Mouse (Mus musculus): ENCODE measurements around the gene Lhfpl4. TPM values are rescaled to one million over a fixed set of nuclear protein-coding genes. Genes with fewer than 3 reads are reported as not detected.
A peak's percentile ranks its signal among the peaks of the same experiment; 100 is the strongest.

Gene Lhfpl4
- total RNA-seq, 4 experiments from 2014 or later, result 0.34 to 0.46 (median 0.40) TPM

DNA sequence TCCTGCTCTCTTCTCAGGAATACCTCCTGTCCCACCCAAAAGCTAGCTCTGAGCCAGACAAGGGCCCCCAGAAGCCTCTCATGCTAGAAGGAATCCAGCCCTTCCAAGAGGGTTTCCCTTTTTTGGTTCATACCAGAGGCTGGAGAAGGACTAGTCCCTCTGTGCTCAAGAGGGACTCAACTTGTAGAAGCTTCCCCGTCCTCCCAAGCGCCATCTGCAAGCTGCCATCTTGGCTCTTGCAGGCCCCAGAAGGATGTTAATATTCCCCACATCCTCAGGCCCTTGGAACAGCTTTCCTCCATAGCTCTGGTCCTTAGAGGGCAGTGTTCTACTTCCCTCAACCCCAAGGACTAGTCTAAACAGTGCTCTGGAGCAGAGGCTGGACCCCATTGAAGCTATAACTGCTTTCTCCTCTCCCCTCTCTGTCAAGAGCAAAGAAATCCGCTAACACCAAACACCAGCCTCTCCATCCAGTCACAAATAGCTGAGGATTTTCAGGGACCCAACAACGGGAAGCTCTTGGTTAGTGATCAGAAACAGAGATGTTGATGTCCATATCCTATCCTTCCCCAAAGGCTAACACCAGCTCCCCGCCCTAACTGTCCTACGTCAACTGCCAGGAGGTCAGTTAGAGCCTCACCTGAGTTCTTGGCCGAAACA, 26.7 kb downstream of the Lhfpl4 start:
- DNase-seq (ENCODE audit: low spot score in 2 of 2), result no peak

DNA sequence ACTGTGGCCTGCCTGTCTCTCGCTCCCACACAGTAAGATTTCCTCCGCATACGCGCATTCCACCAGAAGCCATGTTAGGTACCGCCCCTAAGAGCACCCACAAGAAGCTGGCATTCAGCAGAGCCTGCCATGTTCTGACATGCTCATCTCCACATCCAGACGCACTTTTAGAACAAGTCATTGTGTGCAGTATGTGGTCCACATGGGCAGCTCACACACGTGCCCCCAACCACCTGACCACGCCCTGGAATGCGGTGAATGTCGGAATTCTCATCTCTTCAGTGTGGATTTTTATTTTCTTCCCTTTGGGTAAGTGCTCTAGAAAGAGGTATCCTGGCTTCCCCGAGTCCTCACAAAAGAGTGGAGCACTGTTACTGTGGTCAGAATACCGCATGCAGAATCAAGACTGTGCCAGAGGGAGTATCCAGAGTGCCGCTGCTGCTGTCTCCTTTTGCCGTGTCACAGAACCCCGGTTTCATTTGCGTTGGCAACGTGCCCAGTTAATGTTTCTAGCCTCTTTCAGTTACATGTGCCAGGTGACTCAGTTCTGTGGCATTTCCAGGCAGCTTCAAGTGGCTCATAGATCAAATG, 28.4 kb downstream of the Lhfpl4 start:
- DNase-seq (ENCODE audit: low spot score in 2 of 2), result peak; percentile 22 to 36

DNA sequence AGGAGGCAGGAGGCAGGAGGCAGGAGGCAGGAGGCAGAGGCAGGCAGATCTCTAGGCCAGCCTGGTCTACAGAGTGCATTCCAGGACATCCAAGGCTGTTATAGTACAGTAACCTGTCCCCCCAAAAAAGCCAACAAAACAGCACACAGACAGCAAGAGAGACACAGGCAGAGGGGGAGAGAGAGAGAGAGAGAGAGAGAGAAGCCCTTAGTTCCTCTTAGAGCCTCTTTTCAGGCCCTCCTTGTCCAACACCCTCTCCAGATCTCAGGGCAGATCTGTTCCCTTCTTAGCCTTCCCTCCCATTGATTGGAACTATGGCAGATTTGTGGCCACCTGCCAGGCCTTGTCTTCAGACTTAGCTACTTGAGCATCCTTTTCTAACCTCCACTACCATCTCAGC, 31.7 kb downstream of the Lhfpl4 start:
- no peak for DNase-seq (ENCODE audit: low spot score in 2 of 2)

DNA sequence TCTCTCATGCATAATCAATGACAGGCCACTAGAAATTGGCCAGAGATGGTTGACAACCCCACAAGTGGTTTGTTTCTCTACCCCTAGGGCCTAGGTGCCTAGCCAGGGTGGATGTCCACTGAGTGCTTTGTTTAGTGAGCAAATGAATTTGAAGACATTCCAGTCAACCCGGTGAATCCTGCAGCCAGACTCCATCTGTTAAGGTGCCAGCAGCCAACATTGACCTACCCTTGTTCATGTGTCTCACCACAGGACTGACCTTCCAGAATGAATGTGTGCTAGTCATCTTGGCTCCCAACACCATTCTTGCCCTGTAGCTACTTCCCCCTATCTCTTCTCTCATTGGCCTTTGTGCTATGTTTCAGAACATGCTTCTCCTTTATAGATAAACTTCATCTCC, 33.2 kb downstream of the Lhfpl4 start:
- no peak for DNase-seq (ENCODE audit: low spot score in 2 of 2)

DNA sequence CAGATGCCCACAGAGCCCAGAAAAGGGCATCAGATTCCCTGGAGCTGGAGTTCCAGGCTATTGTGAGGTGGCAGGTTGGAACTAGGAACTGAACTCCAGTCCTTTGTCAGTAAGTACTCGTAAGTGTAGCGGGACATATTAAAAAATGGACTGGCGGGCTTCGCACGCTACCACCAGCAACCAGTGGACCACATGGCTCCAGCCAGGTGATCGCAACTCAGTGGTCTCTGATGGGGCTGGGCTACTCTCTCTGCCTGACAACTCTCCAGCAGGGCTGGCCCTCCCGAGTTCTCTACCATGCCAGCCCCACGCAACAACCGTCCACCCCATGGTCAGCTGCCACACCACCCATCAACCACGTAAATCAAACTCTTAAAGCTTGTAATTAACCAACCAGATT, 35.1 kb downstream of the Lhfpl4 start:
- DNase-seq (ENCODE audit: low spot score in 2 of 2), result no peak

DNA sequence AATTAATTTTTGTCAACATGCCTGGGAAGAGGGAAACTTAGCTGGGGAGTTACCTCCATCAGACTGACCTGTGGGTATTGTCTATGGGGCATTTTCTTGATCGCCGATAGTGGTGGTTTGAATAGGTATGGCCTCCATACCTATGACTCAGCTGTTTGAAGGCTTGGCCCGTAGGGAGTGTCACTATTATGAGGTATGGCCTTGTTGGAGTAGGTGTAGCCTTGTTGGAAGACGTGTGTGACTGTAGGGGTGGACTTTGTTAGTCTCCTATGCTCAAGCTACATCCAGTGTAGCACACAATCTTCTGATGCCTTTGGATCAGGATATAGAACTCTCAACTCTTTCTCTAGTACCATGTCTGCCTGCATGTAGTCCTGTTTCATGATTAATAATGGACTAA, 39.1 kb downstream of the Lhfpl4 start:
- DNase-seq (ENCODE audit: low spot score in 2 of 2), result no peak

DNA sequence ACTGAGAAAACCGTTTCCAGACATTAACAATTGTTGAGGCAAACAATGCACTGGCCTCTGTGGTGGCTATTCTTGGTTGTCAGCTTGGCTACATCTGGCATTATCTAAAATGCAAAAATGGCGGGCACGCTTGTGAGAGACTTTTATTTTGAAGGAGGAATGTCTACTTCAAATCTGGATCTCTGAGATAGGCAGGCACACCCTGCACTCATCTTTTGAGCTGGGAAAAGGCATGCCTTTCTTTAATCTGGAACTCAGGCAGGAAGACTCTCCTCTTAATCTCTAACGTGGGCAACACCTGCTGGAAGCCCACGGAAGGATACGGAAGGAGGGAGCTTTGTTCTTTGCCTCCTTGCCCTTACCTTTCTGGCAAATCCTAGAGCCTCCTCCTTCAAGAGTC, 40.3 kb downstream of the Lhfpl4 start:
- DNase-seq (ENCODE audit: low spot score in 2 of 2), result no peak

DNA sequence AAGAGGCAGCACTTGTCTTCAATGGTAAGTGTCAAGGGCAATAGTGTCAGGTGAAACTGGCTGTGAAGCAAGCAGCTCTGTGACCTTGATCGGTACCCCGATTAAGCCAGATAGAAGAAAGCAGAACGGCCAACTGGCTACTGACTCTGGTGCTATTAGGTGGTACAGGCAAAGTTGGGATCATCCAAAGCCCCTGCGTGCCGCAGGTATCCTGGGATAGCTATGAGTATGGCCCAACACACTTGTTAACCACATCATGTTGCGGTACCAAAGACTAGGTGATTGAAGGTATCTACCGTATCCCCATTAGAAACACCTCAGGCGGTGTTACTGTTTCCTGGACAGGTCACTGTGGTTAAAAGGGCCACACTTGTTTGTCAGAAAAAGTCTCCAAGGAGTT, 41.1 kb downstream of the Lhfpl4 start:
- DNase-seq (ENCODE audit: low spot score in 2 of 2), result no peak

DNA sequence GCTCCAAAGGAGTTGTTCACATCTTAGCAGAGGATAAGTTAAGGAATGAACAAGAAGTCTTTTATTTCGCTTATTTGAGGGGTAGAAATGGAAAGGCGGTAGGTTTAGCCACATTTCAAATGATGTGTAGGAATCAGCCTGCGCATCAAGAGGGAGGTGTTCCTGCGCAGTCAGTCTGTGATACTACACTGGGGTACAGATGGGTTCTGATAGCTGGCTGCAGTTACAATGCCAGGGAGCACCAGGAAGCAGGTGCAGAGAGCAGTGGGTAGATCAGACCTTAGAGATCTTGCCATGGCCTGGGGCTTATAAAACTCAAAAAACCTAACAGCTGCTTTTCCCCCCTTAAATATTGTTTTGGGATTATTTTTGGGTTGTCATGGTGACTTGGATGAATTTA, 49.9 kb downstream of the Lhfpl4 start:
- no peak for DNase-seq (ENCODE audit: low spot score in 2 of 2)

DNA sequence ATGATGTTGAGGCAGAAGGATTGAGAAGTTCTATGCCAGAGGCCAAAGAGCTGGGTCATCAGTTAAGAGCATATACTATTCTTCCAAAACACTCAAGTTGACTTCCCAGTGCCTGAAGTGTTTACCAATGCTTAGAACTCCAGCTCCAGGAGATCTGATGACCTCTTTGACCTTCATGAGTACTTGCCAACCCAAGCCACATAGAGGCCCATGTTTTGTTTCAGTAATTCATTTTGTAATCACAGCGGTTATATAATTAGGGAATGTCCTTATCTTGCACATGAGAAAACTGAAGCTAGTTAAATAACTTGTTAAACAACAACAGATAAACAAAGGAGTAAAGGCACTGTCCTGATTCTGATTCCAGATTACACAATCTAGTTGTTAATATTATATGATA, 50.4 kb downstream of the Lhfpl4 start:
- DNase-seq (ENCODE audit: low spot score in 2 of 2), result no peak

DNA sequence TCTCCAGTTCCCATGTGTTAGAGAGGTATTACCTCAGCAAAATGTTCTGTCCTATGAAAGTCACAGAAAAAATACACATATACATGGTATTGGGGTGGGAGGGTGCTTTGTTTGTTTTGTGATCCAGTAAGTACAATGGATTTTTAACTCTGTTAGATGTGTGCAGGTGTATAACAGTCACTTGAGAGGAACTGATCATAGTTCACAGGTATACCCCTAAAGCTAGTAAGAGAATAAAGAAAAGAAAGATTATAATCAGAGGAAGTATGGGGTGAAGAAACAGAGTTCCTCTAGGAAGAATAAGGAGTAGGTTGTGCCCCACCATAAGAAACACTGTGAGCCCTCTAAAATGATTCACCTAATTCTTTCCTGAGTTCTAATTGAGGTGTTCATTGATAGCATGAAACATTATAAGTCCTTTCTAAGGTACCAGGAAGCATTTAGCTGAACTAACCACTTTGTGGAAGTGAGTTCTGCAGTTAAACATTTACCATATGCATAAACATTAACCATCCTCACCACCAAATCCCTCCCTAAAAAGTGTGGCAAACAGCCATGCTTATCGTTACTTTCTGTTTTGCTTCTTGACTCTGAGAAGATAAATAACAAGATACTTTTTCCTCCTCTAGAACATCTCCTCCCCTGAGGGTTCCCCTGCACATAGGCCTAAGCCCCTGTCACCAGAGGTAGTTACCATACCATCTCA, 53.6 kb downstream of the Lhfpl4 start:
- no peak for DNase-seq (ENCODE audit: low spot score in 2 of 2)

DNA sequence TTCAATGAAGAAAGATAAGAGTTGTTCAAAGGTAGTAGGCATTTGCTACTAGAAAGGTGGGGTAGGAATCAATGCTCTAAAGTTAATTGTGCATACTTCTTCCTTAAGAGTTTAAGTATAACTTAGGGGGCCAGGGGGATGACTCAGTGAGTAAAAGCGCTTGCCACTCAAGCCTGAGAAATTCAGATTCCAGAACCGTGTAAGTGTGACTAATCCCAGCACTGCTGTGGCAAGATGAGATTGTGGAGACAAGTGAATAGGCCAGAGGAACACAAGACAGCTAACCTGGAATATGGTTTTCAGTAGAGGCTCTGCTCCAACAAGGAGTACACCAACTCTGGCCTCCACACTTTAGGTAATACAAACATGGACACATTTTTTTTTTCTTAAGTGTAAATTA, 61.8 kb downstream of the Lhfpl4 start:
- no peak for DNase-seq (ENCODE audit: low spot score in 2 of 2)

DNA sequence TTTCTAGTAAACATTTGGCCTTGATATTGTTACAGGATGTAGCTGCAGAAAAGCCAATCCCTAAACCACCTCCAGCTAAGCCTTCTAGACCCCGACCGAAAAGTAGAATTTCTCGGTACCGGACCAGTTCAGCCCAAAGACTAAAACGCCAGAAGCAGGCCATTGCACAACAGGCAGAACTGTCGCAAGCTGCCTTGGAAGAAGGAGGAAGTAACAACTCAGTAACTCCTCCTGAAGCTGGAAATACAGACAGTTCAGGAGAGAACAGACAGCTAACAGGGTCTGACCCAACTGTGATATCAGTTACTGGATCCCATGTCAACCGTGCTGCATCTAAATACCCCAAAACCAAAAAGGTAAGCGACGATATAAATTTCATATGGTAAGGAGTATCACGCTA, 74.4 kb downstream of the Lhfpl4 start:
- no peak for DNase-seq (ENCODE audit: low spot score in 2 of 2)

Other genes with a start within 250 kb of the Lhfpl4 start
- gene Srgap3, start 248.1 kb downstream of the Lhfpl4 start, total RNA-seq (2022), result under 1 TPM; 0.27 to 0.67 (median 0.48) TPM
- gene Thumpd3, start 149.2 kb downstream of the Lhfpl4 start, total RNA-seq (2022), result 10 to 100 TPM; 13.5 to 21.3 (median 16.4) TPM
- gene Setd5, start 118.0 kb downstream of the Lhfpl4 start, total RNA-seq (2022), result 10 to 100 TPM; 21.8 to 26.2 (median 23.5) TPM
- 10 to 100 TPM; 14.2 to 17.0 (median 16.3) TPM for gene Mtmr14, start 42.5 kb upstream of the Lhfpl4 start, total RNA-seq (2022)
- gene Cpne9, start 86.9 kb upstream of the Lhfpl4 start, total RNA-seq (2022), result not detected
- gene Brpf1, start 111.8 kb upstream of the Lhfpl4 start, total RNA-seq (2022), result 10 to 100 TPM in 1 of 4 experiments, 1 to 10 TPM in 3; 8.0 to 11.1 (median 9.5) TPM
- gene Ogg1, start 131.6 kb upstream of the Lhfpl4 start, total RNA-seq (2022), result 1 to 10 TPM; 4.3 to 7.6 (median 5.2) TPM
- gene Camk1, start 148.6 kb upstream of the Lhfpl4 start, total RNA-seq (2022), result 10 to 100 TPM; 37.4 to 43.2 (median 40.5) TPM
- 10 to 100 TPM; 11.6 to 17.1 (median 14.0) TPM for gene Tada3, start 182.5 kb upstream of the Lhfpl4 start, total RNA-seq (2022)
- gene Arpc4, start 182.7 kb upstream of the Lhfpl4 start, total RNA-seq (2022), result 10 to 100 TPM; 50.8 to 57.8 (median 55.8) TPM
- under 1 TPM; 0.27 to 0.94 (median 0.83) TPM for gene Ttll3, start 193.9 kb upstream of the Lhfpl4 start, total RNA-seq (2022)
- 10 to 100 TPM in 1 of 4 experiments, 1 to 10 TPM in 3; 5.9 to 12.8 (median 6.8) TPM for gene Rpusd3, start 224.0 kb upstream of the Lhfpl4 start, total RNA-seq (2022)
- 10 to 100 TPM in 3 of 4 experiments, 1 to 10 TPM in 1; 3.8 to 35.8 (median 19.8) TPM for gene Cidec, start 240.4 kb upstream of the Lhfpl4 start, total RNA-seq (2022)
- 10 to 100 TPM; 27.4 to 30.4 (median 29.1) TPM for gene Jagn1, start 247.2 kb upstream of the Lhfpl4 start, total RNA-seq (2022)